Mouse (Mus musculus): ENCODE measurements around the gene Nr0b2. TPM values are rescaled to one million over a fixed set of nuclear protein-coding genes. Genes with fewer than 3 reads are reported as not detected.
A peak's percentile ranks its signal among the peaks of the same experiment; 100 is the strongest.
"Not testable (repeated sequence)": the region's sequence is repeated elsewhere in the genome, so short reads cannot be mapped to it uniquely, and the experiment has no call there.

Gene Nr0b2
- not detected for polyA plus RNA-seq (2017; shearing (Covaris generic))

- no peak for ATAC-seq
These were observed at the start of gene Nr0b2 for GRCm38 (mm10) chr4:133552768-133553447. Gene Nr0b2, plus strand, starts transcription at chr4:133553376.

- no peak for ATAC-seq
These were observed 48.9 kb upstream of the Nr0b2 start for GRCm38 (mm10) chr4:133504300-133504699.

GRCm38 (mm10) chr4:133504755-133505485 lies 48.3 kb upstream of the Nr0b2 start:
- no peak for ATAC-seq

- ATAC-seq, result no peak
These were observed 46.6 kb upstream of the Nr0b2 start for GRCm38 (mm10) chr4:133506573-133506972.

GRCm38 (mm10) chr4:133508990-133509389 lies 44.2 kb upstream of the Nr0b2 start:
- no peak for ATAC-seq

GRCm38 (mm10) chr4:133511050-133511449 lies 42.1 kb upstream of the Nr0b2 start:
- no peak for ATAC-seq

- ATAC-seq, result not testable (repeated sequence)
These were observed 40.7 kb upstream of the Nr0b2 start for GRCm38 (mm10) chr4:133512511-133512910.

GRCm38 (mm10) chr4:133512972-133513371 lies 40.2 kb upstream of the Nr0b2 start:
- peak; percentile 54 for ATAC-seq

GRCm38 (mm10) chr4:133518601-133519368 lies 34.4 kb upstream of the Nr0b2 start, which contains the start of gene Kdf1:
Gene Kdf1, plus strand, starts transcription at chr4:133518963.
- ATAC-seq, result no peak

- no peak for ATAC-seq
These were observed 33.9 kb upstream of the Nr0b2 start for GRCm38 (mm10) chr4:133519369-133519665.

- ATAC-seq, result no peak
These were observed 31.7 kb upstream of the Nr0b2 start for GRCm38 (mm10) chr4:133521502-133521901.

- ATAC-seq, result no peak
These were observed 25.4 kb upstream of the Nr0b2 start for GRCm38 (mm10) chr4:133527788-133528187.

- ATAC-seq, result no peak
These were observed 20.4 kb upstream of the Nr0b2 start for GRCm38 (mm10) chr4:133532777-133533176.

GRCm38 (mm10) chr4:133536081-133536480 lies 17.1 kb upstream of the Nr0b2 start:
- no peak for ATAC-seq

GRCm38 (mm10) chr4:133536652-133537051 lies 16.5 kb upstream of the Nr0b2 start:
- ATAC-seq, result no peak

- ATAC-seq, result peak; percentile 97
These were observed 7.6 kb upstream of the Nr0b2 start, which contains the start of gene Nudc for GRCm38 (mm10) chr4:133545272-133546231. Gene Nudc, minus strand, starts transcription at chr4:133545996.

- no peak for ATAC-seq
These were observed 1.1 kb upstream of the Nr0b2 start for GRCm38 (mm10) chr4:133552029-133552428.

GRCm38 (mm10) chr4:133553448-133554330 lies 513 bp downstream of the Nr0b2 start:
- ATAC-seq, result no peak

- ATAC-seq, result no peak
These were observed 4.0 kb downstream of the Nr0b2 start for GRCm38 (mm10) chr4:133557041-133557717.

- no peak for ATAC-seq
These were observed 6.7 kb downstream of the Nr0b2 start for GRCm38 (mm10) chr4:133559846-133560245.

- no peak for ATAC-seq
These were observed 8.4 kb downstream of the Nr0b2 start for GRCm38 (mm10) chr4:133561622-133562021.

All from inflammation-experienced regulatory T-cells, adult 6 months (primary cell).